Comparison of ENCODE assay signal across 7 mouse cellular contexts in genomic region chr9:46814478-46815241, GRCm38 (mm10).
DNase-seq lines count a peak whose midpoint lies in the region; ATAC-seq and TF ChIP-seq lines count a peak whose summit lies in the region.

No protein-coding gene starts in this region.

- no peaks in the 10 kb centered on the region for H3K4me1 ChIP-seq in bone marrow macrophage, adult 2 months (ENCODE audit: control insufficient read depth, insufficient read depth, low read length)
- 0 out of 2 replicates have a peak, but pooled peaks cover 3% of the 10 kb centered on the region for H3K4me1 ChIP-seq in embryonic facial prominence, embryonic 12.5 days
- H3K4me1 ChIP-seq in heart, embryonic 10.5 days = peaks cover 5% of the 10 kb centered on the region; the same call in 1 of the 2 replicates
- H3K4me1 ChIP-seq in kidney, embryonic 14.5 days (ENCODE audit: control insufficient read depth, insufficient read depth, low read length) = no peaks in the 10 kb centered on the region
- peaks cover 12% of the 10 kb centered on the region for H3K4me1 ChIP-seq in limb, embryonic 10.5 days
- no peaks in the 10 kb centered on the region for H3K4me1 ChIP-seq in midbrain, embryonic 16.5 days (ENCODE audit: control insufficient read depth, insufficient read depth, low read length)
- peaks cover 4% of the 10 kb centered on the region for H3K4me1 ChIP-seq in testis, adult 2 months (ENCODE audit: control insufficient read depth, insufficient read depth, low read length)

- H3K36me3 ChIP-seq in embryonic facial prominence, embryonic 12.5 days = no peaks in the 10 kb centered on the region
- H3K36me3 ChIP-seq in heart, embryonic 10.5 days = no peaks in the 10 kb centered on the region
- H3K36me3 ChIP-seq in kidney, embryonic 14.5 days (ENCODE audit: control insufficient read depth, insufficient read depth, low read length) = no peaks in the 10 kb centered on the region
- no peaks in the 10 kb centered on the region for H3K36me3 ChIP-seq in limb, embryonic 10.5 days
- no peaks in the 10 kb centered on the region for H3K36me3 ChIP-seq in midbrain, embryonic 16.5 days (ENCODE audit: control insufficient read depth, insufficient read depth, low read length)
- H3K36me3 ChIP-seq in testis, adult 2 months (ENCODE audit: control insufficient read depth, insufficient read depth, low read length) = no peaks in the 10 kb centered on the region

- no peak overlapping the region for H3K4me3 ChIP-seq in bone marrow macrophage, adult 2 months (ENCODE audit: insufficient read depth, low read length)
- peak overlapping the region; percentile 31 for H3K4me3 ChIP-seq in embryonic facial prominence, embryonic 12.5 days
- peak overlapping the region; percentile 53 for H3K4me3 ChIP-seq in heart, embryonic 10.5 days
- peak overlapping the region; percentile 34 for H3K4me3 ChIP-seq in kidney, embryonic 14.5 days (ENCODE audit: low read length)
- peak overlapping the region; percentile 42 for H3K4me3 ChIP-seq in limb, embryonic 10.5 days
- peak overlapping the region; percentile 2; the same call in 1 of the 2 replicates for H3K4me3 ChIP-seq in midbrain, embryonic 16.5 days (ENCODE audit: low read depth, low read length)
- peak overlapping the region; percentile 71 for H3K4me3 ChIP-seq in testis, adult 2 months (ENCODE audit: control insufficient read depth, low read depth, low read length)

- TF ChIP-seq POLR2A in bone marrow macrophage, adult 2 months (IDR thresholded peaks at IDR 0.05; ENCODE audit: borderline replicate concordance, low read depth, low read length) = no peak
- no peak for TF ChIP-seq POLR2A in testis, adult 2 months (IDR thresholded peaks at IDR 0.05; ENCODE audit: control insufficient read depth, low read depth, low read length)

- H3K9me3 ChIP-seq in embryonic facial prominence, embryonic 12.5 days = no peaks in the 10 kb centered on the region
- H3K9me3 ChIP-seq in heart, embryonic 10.5 days = no peaks in the 10 kb centered on the region
- H3K9me3 ChIP-seq in kidney, embryonic 14.5 days (ENCODE audit: control insufficient read depth, low read length) = no peaks in the 10 kb centered on the region
- no peaks in the 10 kb centered on the region for H3K9me3 ChIP-seq in limb, embryonic 10.5 days (replicated peaks)
- no peaks in the 10 kb centered on the region for H3K9me3 ChIP-seq in midbrain, embryonic 16.5 days (replicated peaks; ENCODE audit: control insufficient read depth, low read length, poor library complexity, severe bottlenecking)

- 12% methylated on average over 22 of the region's 22 CpGs for WGBS in embryonic facial prominence, embryonic 12.5 days
- WGBS in heart, embryonic 10.5 days = 18% methylated on average over 22 of the region's 22 CpGs
- WGBS in kidney, embryonic 14.5 days = 10% methylated on average over 22 of the region's 22 CpGs
- 16% methylated on average over 22 of the region's 22 CpGs for WGBS in limb, embryonic 10.5 days
- WGBS in midbrain, embryonic 16.5 days = 6% methylated on average over 22 of the region's 22 CpGs

- H3K27ac ChIP-seq in bone marrow macrophage, adult 2 months (ENCODE audit: insufficient read depth, low read depth, low read length) = no peak overlapping the region
- no peak overlapping the region for H3K27ac ChIP-seq in embryonic facial prominence, embryonic 12.5 days
- H3K27ac ChIP-seq in heart, embryonic 10.5 days = no peak overlapping the region
- no peak overlapping the region for H3K27ac ChIP-seq in kidney, embryonic 14.5 days (ENCODE audit: low read depth, low read length)
- no peak overlapping the region for H3K27ac ChIP-seq in limb, embryonic 10.5 days
- H3K27ac ChIP-seq in midbrain, embryonic 16.5 days (ENCODE audit: low read length) = no peak overlapping the region
- no peak overlapping the region for H3K27ac ChIP-seq in testis, adult 2 months (ENCODE audit: control insufficient read depth, insufficient read depth, low read depth, low read length)

- peak; percentile 80 for ATAC-seq in embryonic facial prominence, embryonic 12.5 days (ENCODE audit: insufficient number of reproducible peaks, insufficient read depth, low FRiP score, low TSS enrichment)
- peak; percentile 83 for ATAC-seq in kidney, embryonic 14.5 days (ENCODE audit: low FRiP score, low TSS enrichment)
- peak; percentile 76; the same call in 1 of the 2 replicates for ATAC-seq in midbrain, embryonic 16.5 days

- peak; percentile 80 for DNase-seq in heart, embryonic 10.5 days (ENCODE audit: low spot score)
- peak; percentile 82 for DNase-seq in limb, embryonic 10.5 days (ENCODE audit: low spot score)

- 0 out of 2 replicates have a peak, but pooled peaks cover 16% of the 10 kb centered on the region for H3K27me3 ChIP-seq in embryonic facial prominence, embryonic 12.5 days
- H3K27me3 ChIP-seq in heart, embryonic 10.5 days (ENCODE audit: insufficient read depth, poor library complexity, severe bottlenecking) = peaks cover 46% of the 10 kb centered on the region
- H3K27me3 ChIP-seq in kidney, embryonic 14.5 days (ENCODE audit: control insufficient read depth, insufficient read depth, low read length) = no peaks in the 10 kb centered on the region; the same call in 1 of the 2 replicates
- peaks cover 33% of the 10 kb centered on the region for H3K27me3 ChIP-seq in limb, embryonic 10.5 days (ENCODE audit: low read depth, poor library complexity, severe bottlenecking)
- no peaks in the 10 kb centered on the region; the same call in none of the 2 replicates for H3K27me3 ChIP-seq in midbrain, embryonic 16.5 days (ENCODE audit: control insufficient read depth, insufficient read depth, low read depth, low read length)
- H3K27me3 ChIP-seq in testis, adult 2 months (ENCODE audit: control insufficient read depth, insufficient read depth, low read length) = no peaks in the 10 kb centered on the region

- peak; percentile 54; the same call in 1 of the 2 replicates for TF ChIP-seq CTCF in bone marrow macrophage, adult 2 months (IDR thresholded peaks at IDR 0.05; ENCODE audit: low read depth, low read length)
- peak; percentile 68; the same call in 1 of the 2 replicates for TF ChIP-seq CTCF in testis, adult 2 months (IDR thresholded peaks at IDR 0.05; ENCODE audit: control insufficient read depth, insufficient read depth, insufficient replicate concordance, low read depth, low read length)

- peak overlapping the region; percentile 50 for H3K4me2 ChIP-seq in embryonic facial prominence, embryonic 12.5 days (replicated peaks)
- H3K4me2 ChIP-seq in kidney, embryonic 14.5 days (replicated peaks; ENCODE audit: low read depth, low read length) = peak overlapping the region; percentile 55
- peak overlapping the region; percentile 47 for H3K4me2 ChIP-seq in midbrain, embryonic 16.5 days (ENCODE audit: low read length)

- peak overlapping the region; percentile 34 for H3K9ac ChIP-seq in embryonic facial prominence, embryonic 12.5 days
- 0 out of 2 replicates have a peak overlapping the region, but pooled peaks have one; percentile 7 for H3K9ac ChIP-seq in kidney, embryonic 14.5 days (ENCODE audit: low read depth, low read length)
- peak overlapping the region; percentile 47; the same call in 1 of the 2 replicates for H3K9ac ChIP-seq in midbrain, embryonic 16.5 days (ENCODE audit: low read depth, low read length)
